Mouse (Mus musculus) limb, embryonic 13.5 days (tissue): Measurements from ENCODE around the gene Adgrg5. TPM values are rescaled to one million over a fixed set of nuclear protein-coding genes. Genes with fewer than 3 reads are reported as not detected.

Experiments used
- ATAC-seq: fragments of 200-750 bp; cut with Nextera tagmentation; 2 replicates; pipeline ENCODE4 v1.8.0; 2017; ENCODE audit warnings: low read depth, moderate number of reproducible peaks, moderate TSS enrichment; ENCODE audit not compliant: low FRiP score
- H3K27ac ChIP-seq: fragments of 300-500 bp; sonication (generic); 2 replicates; pipeline ENCODE4 v1.5.1; 2015; ENCODE audit warnings: inconsistent platforms, mild to moderate bottlenecking, moderate library complexity
- H3K27me3 ChIP-seq: fragments of 300-500 bp; sonication (generic); 2 replicates; pipeline ENCODE4 v1.6.1; 2015; ENCODE audit warnings: mild to moderate bottlenecking, inconsistent platforms
- H3K36me3 ChIP-seq: fragments of 300-500 bp; sonication (generic); 2 replicates; pipeline ENCODE4 v1.6.1; 2015; ENCODE audit warnings: inconsistent platforms, mild to moderate bottlenecking, moderate library complexity
- H3K4me1 ChIP-seq: fragments of 300-500 bp; sonication (generic); 2 replicates; pipeline ENCODE4 v1.6.1; 2015; ENCODE audit warnings: inconsistent platforms
- H3K4me2 ChIP-seq: fragments of 300-500 bp; sonication (generic); replicated peaks from 2 replicates; pipeline ENCODE4 v1.6.1; 2015; ENCODE audit warnings: inconsistent platforms, mild to moderate bottlenecking, moderate library complexity
- H3K4me3 ChIP-seq: fragments of 300-500 bp; sonication (generic); 2 replicates; pipeline ENCODE4 v1.5.1; 2015; ENCODE audit warnings: moderate library complexity, mild to moderate bottlenecking, inconsistent platforms
- H3K9ac ChIP-seq: fragments of 300-500 bp; sonication (generic); 2 replicates; pipeline ENCODE4 v1.6.1; 2015; ENCODE audit warnings: mild to moderate bottlenecking, inconsistent platforms
- H3K9me3 ChIP-seq: fragments of 300-500 bp; sonication (generic); 2 replicates; pipeline ENCODE4 v1.6.1; 2016; ENCODE audit warnings: inconsistent platforms
- WGBS: fragments of 180-500 bp; shearing (Covaris S2); methylation state at CpG from one replicate; pipeline ENCODE4 v1.1.7; 2015; 5-methylcytosine and 5-hydroxymethylcytosine counted together
- polyA plus RNA-seq: library from polyadenylated mRNA; unstranded; fragments of >200 nt; fragmentation: Nextera tagmentation; extraction: Ambion mirVana; gene quantifications from 2 replicates; pipeline ENCODE4 v1.2.1, GENCODE M21; 2015

The Adgrg5 gene
- polyA plus RNA-seq, 1 experiment from 2014 or later: 0.13 TPM

DNA sequence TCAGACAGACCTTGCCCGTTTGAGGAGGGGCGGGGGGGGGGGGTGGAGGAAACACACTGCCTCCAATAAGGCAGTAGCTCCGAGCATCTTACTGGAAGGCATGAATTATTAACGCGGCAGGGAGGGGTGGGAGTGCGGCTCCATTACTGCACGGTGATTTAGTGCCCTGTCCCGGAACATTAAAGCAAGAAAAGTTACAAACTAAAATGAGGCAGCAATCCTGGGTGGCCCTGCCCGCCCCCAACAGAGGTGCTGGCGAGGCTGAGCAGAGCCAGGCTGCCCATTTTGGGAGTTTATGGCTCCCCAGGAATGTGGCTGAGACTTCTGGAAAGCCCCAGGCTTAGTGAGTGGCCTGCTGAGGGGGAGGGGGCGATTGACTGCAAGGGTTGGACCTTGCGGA lies 19.8 kb upstream of the Adgrg5 start:
- H3K9ac ChIP-seq: no peak overlapping the region
- no peak overlapping the region for H3K4me3 ChIP-seq
- WGBS: 11% methylated on average over 12 of the region's 12 CpGs
- no peaks in the 10 kb centered on the region for H3K9me3 ChIP-seq
- H3K4me2 ChIP-seq: no peak overlapping the region; the same call in 1 of the 2 replicates
- ATAC-seq: peak; percentile 68
- no peak overlapping the region for H3K27ac ChIP-seq
- no peaks in the 10 kb centered on the region for H3K27me3 ChIP-seq
- H3K4me1 ChIP-seq: peaks cover 57% of the 10 kb centered on the region
- H3K36me3 ChIP-seq: peaks cover 62% of the 10 kb centered on the region

GRCm38 (mm10) chr8:94904450-94905175 lies 18.9 kb upstream of the Adgrg5 start:
- ATAC-seq: no peak
- H3K27ac ChIP-seq: peak overlapping the region; percentile 23
- H3K27me3 ChIP-seq: no peaks in the 10 kb centered on the region
- peaks cover 70% of the 10 kb centered on the region for H3K36me3 ChIP-seq
- H3K4me2 ChIP-seq: no peak overlapping the region; the same call in 1 of the 2 replicates
- peaks cover 57% of the 10 kb centered on the region for H3K4me1 ChIP-seq
- H3K9me3 ChIP-seq: no peaks in the 10 kb centered on the region
- H3K9ac ChIP-seq: no peak overlapping the region; the same call in 1 of the 2 replicates
- WGBS: 65% methylated on average over 12 of the region's 12 CpGs
- H3K4me3 ChIP-seq: no peak overlapping the region

DNA sequence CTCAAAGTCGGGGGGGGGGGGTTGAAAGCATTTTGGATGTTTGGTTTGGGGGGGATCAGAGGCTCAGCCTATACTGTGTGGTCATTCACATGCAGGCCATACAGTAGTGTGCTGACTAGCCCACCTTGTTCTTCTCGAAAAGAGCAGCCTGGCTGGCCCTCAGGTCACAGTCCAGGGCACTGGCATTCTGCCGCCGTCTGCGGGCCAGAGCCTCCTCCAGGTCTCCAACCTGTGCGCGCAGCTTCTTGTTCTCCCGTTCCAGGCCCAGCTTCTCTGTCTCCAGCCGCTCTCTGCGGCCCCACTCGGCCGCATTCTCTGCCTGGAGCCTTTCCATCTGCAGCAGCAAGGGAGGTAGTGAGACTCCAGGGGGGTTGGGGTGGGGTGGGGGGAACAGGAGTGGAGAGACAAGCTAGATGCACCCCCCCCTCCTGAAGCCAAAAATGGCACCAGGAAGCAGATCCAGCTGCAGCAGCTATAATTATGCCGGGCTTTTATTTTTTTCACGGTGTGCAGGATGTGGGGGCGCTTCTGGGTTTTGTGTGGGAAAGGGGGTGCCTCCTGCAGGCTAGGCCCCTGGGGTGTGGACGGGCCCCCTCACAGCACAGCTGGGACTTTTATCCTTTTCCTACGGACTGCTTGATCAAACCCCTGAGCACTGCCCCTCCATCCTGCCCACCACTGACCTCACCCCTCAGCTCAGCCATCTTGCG lies 15.7 kb upstream of the Adgrg5 start:
- Histone ChIP-seq H3K9ac (no peak overlapping the region), H3K27ac (no peak overlapping the region), H3K36me3 (peaks cover 91% of the 10 kb centered on the region), H3K27me3 (peaks cover 5% of the 10 kb centered on the region; the same call in 1 of the 2 replicates), H3K4me1 (peaks cover 57% of the 10 kb centered on the region), H3K4me2 (no peak overlapping the region), H3K9me3 (no peaks in the 10 kb centered on the region), H3K4me3 (no peak overlapping the region)
- 75% methylated on average over 18 of the region's 18 CpGs for WGBS
- no peak for ATAC-seq

DNA sequence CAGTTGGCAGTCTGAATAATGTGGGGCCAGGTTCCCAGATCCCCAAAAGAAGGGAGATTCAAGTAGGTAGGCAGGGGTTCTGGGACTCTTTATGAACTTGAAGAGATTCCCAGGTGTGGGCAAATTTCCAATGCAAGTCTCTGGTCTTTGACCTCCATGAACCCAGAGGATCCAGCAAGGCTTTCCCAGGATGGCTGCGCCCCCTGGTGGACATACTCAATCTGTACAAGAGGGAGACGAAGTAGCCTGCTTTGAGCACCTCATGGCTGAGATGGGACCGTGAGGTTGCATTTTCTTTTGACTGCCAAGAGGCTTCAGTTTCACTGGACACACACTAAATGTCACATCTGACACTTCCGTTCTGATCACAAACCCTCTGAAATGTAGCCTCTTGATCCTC lies 14.6 kb upstream of the Adgrg5 start:
- H3K27me3 ChIP-seq: peaks cover 16% of the 10 kb centered on the region
- no peak overlapping the region for H3K4me3 ChIP-seq
- H3K9me3 ChIP-seq: no peaks in the 10 kb centered on the region
- H3K9ac ChIP-seq: no peak overlapping the region
- H3K27ac ChIP-seq: no peak overlapping the region
- peaks cover 90% of the 10 kb centered on the region for H3K36me3 ChIP-seq
- H3K4me1 ChIP-seq: peaks cover 58% of the 10 kb centered on the region
- no peak for ATAC-seq
- 3% methylated on average over 4 of the region's 4 CpGs for WGBS
- H3K4me2 ChIP-seq: no peak overlapping the region

DNA sequence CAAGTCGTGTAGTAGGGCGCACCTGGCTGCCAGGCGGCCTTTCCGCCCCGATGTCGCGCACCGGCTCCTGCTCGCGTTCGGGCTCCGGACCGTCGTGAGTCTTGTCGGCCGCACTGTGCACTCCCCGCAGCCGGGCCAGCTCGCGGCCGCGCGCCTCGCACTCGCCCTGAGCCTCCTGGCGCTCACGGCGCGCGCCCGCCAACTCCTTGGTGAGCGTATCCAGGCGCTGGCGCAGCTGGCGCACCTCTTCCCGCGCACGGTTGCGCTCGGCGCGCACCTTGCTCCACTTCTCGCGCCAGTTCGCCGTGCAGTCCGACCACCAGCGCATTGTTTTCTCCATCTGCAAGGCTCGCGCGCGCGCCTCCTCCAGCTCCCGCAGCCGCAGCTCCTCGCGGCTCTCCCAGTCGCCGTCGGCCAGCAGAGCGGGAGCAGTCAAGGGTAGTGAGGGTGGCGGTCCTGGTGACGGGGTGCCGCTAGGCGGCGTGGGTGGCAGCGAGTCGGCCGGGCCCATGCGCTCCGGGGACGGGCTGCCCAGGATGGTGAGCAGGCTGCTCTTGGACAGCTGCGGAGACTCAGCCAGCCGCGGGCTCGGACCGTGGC lies 10.3 kb upstream of the Adgrg5 start:
- ATAC-seq: no peak
- Histone ChIP-seq H3K36me3 (peaks cover 52% of the 10 kb centered on the region), H3K27ac (no peak overlapping the region), H3K9me3 (no peaks in the 10 kb centered on the region), H3K9ac (peak overlapping the region; percentile 58), H3K4me2 (peak overlapping the region; percentile 88), H3K4me3 (peak overlapping the region; percentile 38), H3K27me3 (peaks cover 20% of the 10 kb centered on the region), H3K4me1 (peaks cover 70% of the 10 kb centered on the region)
- WGBS: 8% methylated on average over 77 of the region's 77 CpGs

DNA sequence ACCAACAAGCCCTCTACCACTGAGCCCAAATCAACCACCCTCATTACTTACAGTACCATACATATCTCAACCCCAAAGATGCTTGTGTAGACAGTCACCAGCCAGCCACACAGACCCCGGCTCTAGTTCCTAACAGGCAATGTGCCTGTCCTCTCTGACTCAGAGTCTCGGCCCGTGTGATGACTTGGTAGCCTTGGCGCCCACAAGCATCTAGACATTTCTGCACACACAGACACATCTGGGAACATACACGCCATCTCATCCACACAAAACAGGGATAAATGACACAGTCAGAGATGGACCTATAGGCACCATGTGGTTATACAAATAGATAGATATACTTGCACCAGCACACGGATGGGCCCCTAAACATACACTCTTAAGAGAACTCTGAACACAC lies 9.2 kb upstream of the Adgrg5 start:
- peaks cover 20% of the 10 kb centered on the region for H3K27me3 ChIP-seq
- ATAC-seq: no peak
- peaks cover 64% of the 10 kb centered on the region for H3K4me1 ChIP-seq
- WGBS: 67% methylated on average over 6 of the region's 6 CpGs
- H3K4me2 ChIP-seq: peak overlapping the region; percentile 88
- 0 out of 2 replicates have a peak overlapping the region, but pooled peaks have one; percentile 79 for H3K27ac ChIP-seq
- H3K9me3 ChIP-seq: no peaks in the 10 kb centered on the region
- H3K9ac ChIP-seq: peak overlapping the region; percentile 55; the same call in 1 of the 2 replicates
- H3K36me3 ChIP-seq: peaks cover 42% of the 10 kb centered on the region
- no peak overlapping the region for H3K4me3 ChIP-seq

- Histone ChIP-seq H3K9ac (peak overlapping the region; percentile 55; the same call in 1 of the 2 replicates), H3K27me3 (peaks cover 20% of the 10 kb centered on the region), H3K9me3 (no peaks in the 10 kb centered on the region), H3K4me1 (peaks cover 63% of the 10 kb centered on the region), H3K4me2 (peak overlapping the region; percentile 88), H3K27ac (peak overlapping the region; percentile 79), H3K36me3 (peaks cover 38% of the 10 kb centered on the region), H3K4me3 (peak overlapping the region; percentile 20)
- 10% methylated on average over 3 of the region's 3 CpGs for WGBS
- ATAC-seq: peak; percentile 64
These were observed 8.8 kb upstream of the Adgrg5 start for GRCm38 (mm10) chr8:94914701-94915101.

GRCm38 (mm10) chr8:94916311-94916959 lies 7.1 kb upstream of the Adgrg5 start:
- H3K27ac ChIP-seq: peak overlapping the region; percentile 78
- 43% methylated on average over 9 of the region's 9 CpGs for WGBS
- peaks cover 60% of the 10 kb centered on the region for H3K4me1 ChIP-seq
- H3K9me3 ChIP-seq: no peaks in the 10 kb centered on the region
- peak overlapping the region; percentile 81 for H3K4me3 ChIP-seq
- H3K36me3 ChIP-seq: peaks cover 20% of the 10 kb centered on the region
- H3K27me3 ChIP-seq: peaks cover 20% of the 10 kb centered on the region
- H3K4me2 ChIP-seq: peak overlapping the region; percentile 88
- no peak for ATAC-seq
- H3K9ac ChIP-seq: peak overlapping the region; percentile 94

- peaks cover 55% of the 10 kb centered on the region for H3K4me1 ChIP-seq
These were observed 6.6 kb upstream of the Adgrg5 start for GRCm38 (mm10) chr8:94916960-94917324.

DNA sequence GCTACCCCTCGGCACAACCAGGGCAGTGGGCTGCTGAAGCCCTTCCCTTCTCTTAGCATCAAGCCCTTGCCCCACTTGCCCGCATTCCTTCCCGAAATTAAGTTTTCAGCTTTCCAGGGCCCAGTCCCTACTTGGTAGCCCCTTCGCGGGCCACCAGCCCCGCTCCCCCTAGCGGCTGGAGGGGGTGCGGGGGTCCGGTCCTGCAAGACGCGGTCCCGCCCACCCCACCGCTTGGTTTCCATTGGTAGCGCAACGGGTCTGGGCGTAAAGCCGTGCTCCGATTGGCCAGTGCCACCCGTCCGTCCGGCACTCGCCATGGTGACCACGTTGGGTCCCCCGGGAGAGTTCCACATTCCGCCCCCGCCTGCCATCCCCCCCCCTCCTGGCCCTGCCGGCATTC lies 6.1 kb upstream of the Adgrg5 start:
- H3K27me3 ChIP-seq: peaks cover 19% of the 10 kb centered on the region
- peak overlapping the region; percentile 94 for H3K27ac ChIP-seq
- peaks cover 11% of the 10 kb centered on the region for H3K36me3 ChIP-seq
- peak; percentile 94 for ATAC-seq
- peak overlapping the region; percentile 94 for H3K9ac ChIP-seq
- H3K4me2 ChIP-seq: peak overlapping the region; percentile 88
- H3K4me3 ChIP-seq: peak overlapping the region; percentile 81
- peaks cover 52% of the 10 kb centered on the region for H3K4me1 ChIP-seq
- H3K9me3 ChIP-seq: no peaks in the 10 kb centered on the region
- under 1% methylated on average over 25 of the region's 27 CpGs for WGBS

More at GRCm38 (mm10) chr8:94916960-94917324, 6.6 kb upstream of the Adgrg5 start:
- peak overlapping the region; percentile 88 for H3K4me2 ChIP-seq
- peak; percentile 14 for ATAC-seq
- peaks cover 15% of the 10 kb centered on the region for H3K36me3 ChIP-seq
- WGBS: 5% methylated on average over 10 of the region's 10 CpGs
- H3K27ac ChIP-seq: peak overlapping the region; percentile 78
- H3K9ac ChIP-seq: peak overlapping the region; percentile 94
- peaks cover 20% of the 10 kb centered on the region for H3K27me3 ChIP-seq
- H3K9me3 ChIP-seq: no peaks in the 10 kb centered on the region
- peak overlapping the region; percentile 81 for H3K4me3 ChIP-seq

- Histone ChIP-seq H3K27ac (peak within 1 kb of the TSS; percentile 94), H3K27me3 (peaks cover 12% of the 10 kb centered on the region), H3K36me3 (peaks cover 5% of the 10 kb centered on the region), H3K4me1 (peaks cover 52% of the 10 kb centered on the region), H3K4me2 (peak within 1 kb of the TSS; percentile 88), H3K4me3 (peak within 1 kb of the TSS; percentile 81), H3K9ac (peak within 1 kb of the TSS; percentile 94), H3K9me3 (no peaks in the 10 kb centered on the region)
- 3% methylated on average over 50 of the region's 51 CpGs for WGBS
- ATAC-seq: peak; percentile 45
These were observed 5.5 kb upstream of the Adgrg5 start, which contains the start of gene Ccdc102a for GRCm38 (mm10) chr8:94917851-94918495. TSS of gene Ccdc102a (minus strand) at chr8:94918098.
